Mouse (Mus musculus): Measurements from ENCODE around the gene Lin7c. TPM values are rescaled to one million over a fixed set of nuclear protein-coding genes. Genes with fewer than 3 reads are reported as not detected.

Lin7c gene
- polyA plus RNA-seq, 1 experiment from 2014 or later, result 61.9 TPM

DNA sequence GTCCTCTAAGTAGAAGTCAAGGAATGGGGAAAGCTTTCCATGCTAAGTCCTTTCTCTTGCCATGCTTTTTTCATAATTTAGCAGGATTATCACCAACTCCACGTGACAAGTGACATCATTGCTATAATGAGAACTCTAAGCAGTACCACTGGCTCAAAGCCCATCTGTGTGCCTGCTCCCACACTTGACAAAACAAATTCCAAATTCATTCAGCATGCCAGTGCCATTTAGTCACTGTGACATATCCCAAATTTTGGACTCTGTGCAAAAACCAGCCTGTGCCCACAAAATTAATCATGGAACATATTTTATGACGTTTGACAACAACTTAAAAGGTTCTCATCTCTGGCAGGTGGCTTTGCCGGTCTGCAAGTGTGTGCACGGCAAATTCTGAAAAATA lies 6.5 kb upstream of the Lin7c start:
- Histone ChIP-seq H3K36me3 (ENCODE audit: control insufficient read depth, insufficient read depth, low read length) (no peaks in the 10 kb centered on the region), H3K9ac (ENCODE audit: low read depth, low read length) (no peak overlapping the region), H3K4me2 (ENCODE audit: low read depth, low read length) (no peak overlapping the region), H3K4me3 (ENCODE audit: low read length) (no peak overlapping the region), H3K27ac (ENCODE audit: low read length) (no peak overlapping the region), H3K9me3 (ENCODE audit: control insufficient read depth, low read length) (no peaks in the 10 kb centered on the region), H3K27me3 (replicated peaks; ENCODE audit: control insufficient read depth, insufficient read depth, low read length) (no peaks in the 10 kb centered on the region; the same call in 1 of the 2 replicates), H3K4me1 (ENCODE audit: control insufficient read depth, insufficient read depth, low read length) (no peaks in the 10 kb centered on the region)
- ATAC-seq, result no peak
- 81% methylated on average over 4 of the region's 4 CpGs for WGBS

- no peak overlapping the region for H3K9ac ChIP-seq (ENCODE audit: low read depth, low read length)
- H3K9me3 ChIP-seq (ENCODE audit: control insufficient read depth, low read length), result no peaks in the 10 kb centered on the region
- no peak overlapping the region for H3K27ac ChIP-seq (ENCODE audit: low read length)
- no peak overlapping the region for H3K4me2 ChIP-seq (ENCODE audit: low read depth, low read length)
- no peak overlapping the region for H3K4me3 ChIP-seq (ENCODE audit: low read length)
- no peaks in the 10 kb centered on the region for H3K4me1 ChIP-seq (ENCODE audit: control insufficient read depth, insufficient read depth, low read length)
- no peaks in the 10 kb centered on the region for H3K36me3 ChIP-seq (ENCODE audit: control insufficient read depth, insufficient read depth, low read length)
- WGBS, result 71% methylated on average over 4 of the region's 4 CpGs
- no peak for ATAC-seq
- no peaks in the 10 kb centered on the region; the same call in 1 of the 2 replicates for H3K27me3 ChIP-seq (replicated peaks; ENCODE audit: control insufficient read depth, insufficient read depth, low read length)
These were observed 6.1 kb upstream of the Lin7c start for GRCm38 (mm10) chr2:109884507-109884906.

GRCm38 (mm10) chr2:109890068-109890467 lies 585 bp upstream of the Lin7c start:
- ATAC-seq, result no peak
- Histone ChIP-seq H3K4me1 (ENCODE audit: control insufficient read depth, insufficient read depth, low read length) (peaks cover 11% of the 10 kb centered on the region), H3K4me2 (ENCODE audit: low read depth, low read length) (peak overlapping the region; percentile 47; the same call in 1 of the 2 replicates), H3K9me3 (ENCODE audit: control insufficient read depth, low read length) (no peaks in the 10 kb centered on the region), H3K36me3 (ENCODE audit: control insufficient read depth, insufficient read depth, low read length) (peaks cover 1% of the 10 kb centered on the region), H3K27me3 (replicated peaks; ENCODE audit: control insufficient read depth, insufficient read depth, low read length) (no peaks in the 10 kb centered on the region), H3K9ac (ENCODE audit: low read depth, low read length) (peak overlapping the region; percentile 98; the same call in 1 of the 2 replicates), H3K27ac (ENCODE audit: low read length) (no peak overlapping the region; the same call in 1 of the 2 replicates), H3K4me3 (ENCODE audit: low read length) (peak overlapping the region; percentile 100)
- 37% methylated on average over 4 of the region's 4 CpGs for WGBS

DNA sequence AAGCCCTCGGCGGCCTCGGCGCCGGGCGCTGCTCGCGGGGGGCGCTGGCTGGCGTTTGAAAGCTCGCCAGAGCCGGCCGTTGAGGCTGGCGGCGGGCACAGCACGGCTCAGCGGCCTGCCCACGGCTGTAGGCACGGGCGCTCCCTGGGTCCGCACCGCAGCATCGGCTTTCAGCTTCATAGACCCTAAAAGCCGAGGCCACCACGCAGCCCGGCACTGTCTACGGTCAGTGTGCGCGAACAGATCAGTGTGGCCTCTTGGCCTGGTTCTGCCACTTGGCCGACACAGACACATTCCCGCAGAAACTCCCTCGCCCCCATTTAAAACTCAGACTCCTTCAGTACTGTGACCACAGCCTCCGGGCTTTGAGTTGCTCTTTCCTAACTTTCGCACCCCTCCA lies 378 bp downstream of the Lin7c start:
- H3K27ac ChIP-seq (ENCODE audit: low read length), result peak overlapping the region; percentile 93
- under 1% methylated on average over 34 of the region's 34 CpGs for WGBS
- H3K27me3 ChIP-seq (replicated peaks; ENCODE audit: control insufficient read depth, insufficient read depth, low read length), result no peaks in the 10 kb centered on the region
- H3K4me2 ChIP-seq (ENCODE audit: low read depth, low read length), result peak overlapping the region; percentile 75
- H3K4me1 ChIP-seq (ENCODE audit: control insufficient read depth, insufficient read depth, low read length), result peaks cover 11% of the 10 kb centered on the region
- H3K36me3 ChIP-seq (ENCODE audit: control insufficient read depth, insufficient read depth, low read length), result peaks cover 9% of the 10 kb centered on the region
- H3K9me3 ChIP-seq (ENCODE audit: control insufficient read depth, low read length), result no peaks in the 10 kb centered on the region
- H3K9ac ChIP-seq (ENCODE audit: low read depth, low read length), result peak overlapping the region; percentile 98
- H3K4me3 ChIP-seq (ENCODE audit: low read length), result peak overlapping the region; percentile 100
- ATAC-seq, result peak; percentile 90

DNA sequence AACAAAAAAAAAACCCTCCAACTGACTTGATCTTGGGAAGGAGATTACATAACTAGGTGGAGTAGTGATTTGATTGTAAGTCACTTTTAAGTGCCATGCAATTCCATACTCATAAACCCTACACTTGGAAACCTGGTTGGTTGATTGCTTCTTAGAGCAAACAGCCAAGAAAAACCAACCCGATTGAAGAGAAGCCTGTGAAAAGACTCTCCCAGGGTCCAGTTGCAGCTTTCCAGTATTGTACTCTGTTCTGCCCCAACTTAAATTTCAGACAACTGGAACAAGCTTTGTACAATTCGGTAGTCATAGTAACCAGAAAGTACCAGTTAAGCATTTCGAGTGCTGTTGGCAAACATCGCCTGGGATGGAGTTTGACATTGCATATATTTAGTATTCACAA lies 818 bp downstream of the Lin7c start:
- H3K4me2 ChIP-seq (ENCODE audit: low read depth, low read length), result peak overlapping the region; percentile 75
- WGBS, result 19% methylated on average over 4 of the region's 4 CpGs
- peak overlapping the region; percentile 93 for H3K27ac ChIP-seq (ENCODE audit: low read length)
- no peaks in the 10 kb centered on the region for H3K9me3 ChIP-seq (ENCODE audit: control insufficient read depth, low read length)
- no peak for ATAC-seq
- H3K36me3 ChIP-seq (ENCODE audit: control insufficient read depth, insufficient read depth, low read length), result peaks cover 11% of the 10 kb centered on the region
- no peaks in the 10 kb centered on the region for H3K27me3 ChIP-seq (replicated peaks; ENCODE audit: control insufficient read depth, insufficient read depth, low read length)
- peaks cover 11% of the 10 kb centered on the region for H3K4me1 ChIP-seq (ENCODE audit: control insufficient read depth, insufficient read depth, low read length)
- H3K9ac ChIP-seq (ENCODE audit: low read depth, low read length), result peak overlapping the region; percentile 98
- peak overlapping the region; percentile 100 for H3K4me3 ChIP-seq (ENCODE audit: low read length)

DNA sequence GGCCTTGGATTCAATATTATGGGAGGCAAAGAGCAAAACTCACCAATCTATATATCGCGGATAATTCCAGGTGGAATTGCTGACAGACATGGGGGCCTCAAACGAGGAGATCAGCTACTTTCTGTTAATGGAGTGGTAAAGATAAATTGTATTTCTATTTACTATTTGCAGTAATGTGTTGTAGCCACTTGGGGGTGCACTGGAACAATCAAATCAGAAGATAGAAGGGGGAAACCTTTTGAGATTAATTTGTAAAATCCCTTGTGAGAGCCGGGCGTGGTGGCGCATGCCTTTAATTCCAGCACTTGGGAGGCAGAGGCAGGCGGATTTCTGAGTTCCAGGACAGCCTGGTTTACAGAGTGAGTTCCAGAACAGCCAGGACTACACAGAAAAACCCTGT lies 5.7 kb downstream of the Lin7c start:
- H3K9me3 ChIP-seq (ENCODE audit: control insufficient read depth, low read length), result no peaks in the 10 kb centered on the region
- no peak overlapping the region for H3K27ac ChIP-seq (ENCODE audit: low read length)
- peaks cover 11% of the 10 kb centered on the region for H3K4me1 ChIP-seq (ENCODE audit: control insufficient read depth, insufficient read depth, low read length)
- no peak for ATAC-seq
- no peak overlapping the region for H3K9ac ChIP-seq (ENCODE audit: low read depth, low read length)
- no peak overlapping the region for H3K4me3 ChIP-seq (ENCODE audit: low read length)
- peaks cover 16% of the 10 kb centered on the region for H3K36me3 ChIP-seq (ENCODE audit: control insufficient read depth, insufficient read depth, low read length)
- H3K27me3 ChIP-seq (replicated peaks; ENCODE audit: control insufficient read depth, insufficient read depth, low read length), result no peaks in the 10 kb centered on the region
- no peak overlapping the region for H3K4me2 ChIP-seq (ENCODE audit: low read depth, low read length)
- 80% methylated on average over 7 of the region's 7 CpGs for WGBS

DNA sequence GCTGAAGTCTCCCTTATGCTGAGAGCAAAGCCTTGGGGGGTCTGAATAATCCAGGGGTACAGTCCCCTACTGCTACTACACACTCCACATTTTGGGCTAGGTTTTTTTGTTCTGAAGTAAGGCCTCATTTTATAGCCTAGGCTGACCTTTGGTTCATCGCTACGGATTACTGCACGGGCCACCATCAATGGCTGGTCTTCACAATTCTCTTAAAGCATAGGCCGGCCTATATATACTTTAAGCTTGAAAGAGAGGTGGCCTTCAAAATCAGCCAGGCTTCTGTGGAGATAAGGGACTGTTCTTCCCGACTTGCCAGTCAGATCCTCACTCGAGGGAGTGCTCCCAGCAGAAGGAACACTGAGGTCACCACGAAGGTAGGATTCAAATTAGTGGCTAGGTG lies 12.2 kb downstream of the Lin7c start:
- Histone ChIP-seq H3K36me3 (ENCODE audit: control insufficient read depth, insufficient read depth, low read length) (no peaks in the 10 kb centered on the region), H3K27me3 (replicated peaks; ENCODE audit: control insufficient read depth, insufficient read depth, low read length) (no peaks in the 10 kb centered on the region), H3K4me3 (ENCODE audit: low read length) (no peak overlapping the region), H3K4me2 (ENCODE audit: low read depth, low read length) (no peak overlapping the region), H3K9ac (ENCODE audit: low read depth, low read length) (no peak overlapping the region), H3K9me3 (ENCODE audit: control insufficient read depth, low read length) (no peaks in the 10 kb centered on the region), H3K4me1 (ENCODE audit: control insufficient read depth, insufficient read depth, low read length) (no peaks in the 10 kb centered on the region), H3K27ac (ENCODE audit: low read length) (no peak overlapping the region)
- ATAC-seq, result peak; percentile 60
- WGBS, result 56% methylated on average over 7 of the region's 7 CpGs

GRCm38 (mm10) chr2:109904171-109904821 lies 13.6 kb downstream of the Lin7c start:
- H3K27ac ChIP-seq (ENCODE audit: low read length), result no peak overlapping the region
- no peaks in the 10 kb centered on the region for H3K27me3 ChIP-seq (replicated peaks; ENCODE audit: control insufficient read depth, insufficient read depth, low read length)
- under 1% methylated on average over 7 of the region's 7 CpGs for WGBS
- no peak overlapping the region for H3K4me2 ChIP-seq (ENCODE audit: low read depth, low read length)
- no peaks in the 10 kb centered on the region for H3K9me3 ChIP-seq (ENCODE audit: control insufficient read depth, low read length)
- no peak overlapping the region for H3K9ac ChIP-seq (ENCODE audit: low read depth, low read length)
- H3K4me3 ChIP-seq (ENCODE audit: low read length), result no peak overlapping the region
- no peaks in the 10 kb centered on the region for H3K36me3 ChIP-seq (ENCODE audit: control insufficient read depth, insufficient read depth, low read length)
- no peaks in the 10 kb centered on the region for H3K4me1 ChIP-seq (ENCODE audit: control insufficient read depth, insufficient read depth, low read length)
- peak; percentile 60 for ATAC-seq

DNA sequence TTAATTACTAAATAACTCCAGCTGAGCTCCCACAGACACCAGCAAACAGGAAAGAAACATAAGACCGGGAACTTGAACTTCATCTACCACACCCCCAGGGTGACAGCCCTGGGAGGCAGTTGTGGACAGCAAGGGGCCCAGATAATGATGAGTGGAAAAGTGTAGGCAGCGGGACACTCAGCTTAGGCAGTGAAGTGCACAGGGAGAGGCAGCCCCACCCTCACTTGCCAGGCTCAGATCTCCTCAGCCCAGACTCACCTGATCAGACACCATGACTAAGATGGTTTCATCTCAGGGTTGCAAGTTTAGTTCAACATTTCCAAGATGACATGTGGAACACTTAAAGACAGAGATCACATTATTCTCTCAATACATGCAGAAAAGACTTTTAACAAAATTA lies 18.5 kb downstream of the Lin7c start:
- no peaks in the 10 kb centered on the region; the same call in 1 of the 2 replicates for H3K9me3 ChIP-seq (ENCODE audit: control insufficient read depth, low read length)
- H3K4me1 ChIP-seq (ENCODE audit: control insufficient read depth, insufficient read depth, low read length), result no peaks in the 10 kb centered on the region
- peak; percentile 58 for ATAC-seq
- H3K9ac ChIP-seq (ENCODE audit: low read depth, low read length), result no peak overlapping the region
- no peak overlapping the region for H3K4me3 ChIP-seq (ENCODE audit: low read length)
- no peak overlapping the region for H3K4me2 ChIP-seq (ENCODE audit: low read depth, low read length)
- 52% methylated on average over 2 of the region's 2 CpGs for WGBS
- H3K27ac ChIP-seq (ENCODE audit: low read length), result no peak overlapping the region
- H3K27me3 ChIP-seq (replicated peaks; ENCODE audit: control insufficient read depth, insufficient read depth, low read length), result no peaks in the 10 kb centered on the region
- no peaks in the 10 kb centered on the region for H3K36me3 ChIP-seq (ENCODE audit: control insufficient read depth, insufficient read depth, low read length)

GRCm38 (mm10) chr2:109912216-109912615 lies 21.6 kb downstream of the Lin7c start:
- no peak overlapping the region for H3K27ac ChIP-seq (ENCODE audit: low read length)
- peaks cover 8% of the 10 kb centered on the region for H3K4me1 ChIP-seq (ENCODE audit: control insufficient read depth, insufficient read depth, low read length)
- no peaks in the 10 kb centered on the region; the same call in 1 of the 2 replicates for H3K9me3 ChIP-seq (ENCODE audit: control insufficient read depth, low read length)
- H3K4me3 ChIP-seq (ENCODE audit: low read length), result no peak overlapping the region
- H3K27me3 ChIP-seq (replicated peaks; ENCODE audit: control insufficient read depth, insufficient read depth, low read length), result no peaks in the 10 kb centered on the region
- no peak overlapping the region for H3K9ac ChIP-seq (ENCODE audit: low read depth, low read length)
- no peaks in the 10 kb centered on the region for H3K36me3 ChIP-seq (ENCODE audit: control insufficient read depth, insufficient read depth, low read length)
- ATAC-seq, result no peak
- H3K4me2 ChIP-seq (ENCODE audit: low read depth, low read length), result no peak overlapping the region
- 95% methylated on average over 8 of the region's 8 CpGs for whole genome bisulfite sequencing
